Mouse (Mus musculus) liver, embryonic 11.5 days (tissue): ENCODE measurements around the gene Sox5. TPM values are rescaled to one million over a fixed set of nuclear protein-coding genes. Genes with fewer than 3 reads are reported as not detected.

Experiments used
- ATAC-seq: fragments of 200-750 bp; cut with Nextera tagmentation; replicated peaks from 2 replicates; pipeline ENCODE4 v1.8.0; 2017; ENCODE audit warnings: moderate number of reproducible peaks, mild to moderate bottlenecking, moderate TSS enrichment, moderate library complexity; ENCODE audit not compliant: low FRiP score
- DNase-seq: peaks from one replicate; pipeline ENCODE4 v3.0.0-alpha.2; 2017; ENCODE audit warnings: low spot score
- H3K27ac ChIP-seq: fragments of 300-500 bp; sonication (generic); 2 replicates; pipeline ENCODE4 v1.5.1; 2014; ENCODE audit warnings: mild to moderate bottlenecking, low read depth, low read length, control low read depth
- H3K27me3 ChIP-seq: fragments of 300-500 bp; sonication (generic); replicated peaks from 2 replicates; pipeline ENCODE4 v1.6.1; 2014; ENCODE audit warnings: low read length, mixed read lengths; ENCODE audit not compliant: control insufficient read depth, insufficient read depth
- H3K36me3 ChIP-seq: fragments of 300-500 bp; sonication (generic); 2 replicates; pipeline ENCODE4 v1.6.1; 2014; ENCODE audit warnings: mild to moderate bottlenecking, low read length, moderate library complexity, mixed read lengths; ENCODE audit not compliant: control insufficient read depth, insufficient read depth
- H3K4me1 ChIP-seq: fragments of 300-500 bp; sonication (generic); replicated peaks from 2 replicates; pipeline ENCODE4 v1.6.1; 2014; ENCODE audit warnings: low read length, mixed read lengths; ENCODE audit not compliant: control insufficient read depth, insufficient read depth
- H3K4me2 ChIP-seq: fragments of 300-500 bp; sonication (generic); 2 replicates; pipeline ENCODE4 v1.6.1; 2014; ENCODE audit warnings: mild to moderate bottlenecking, control low read depth, moderate library complexity
- H3K4me3 ChIP-seq: fragments of 300-500 bp; sonication (generic); 2 replicates; pipeline ENCODE4 v1.5.1; 2014; ENCODE audit warnings: low read depth, low read length, control low read depth
- H3K9ac ChIP-seq: fragments of 300-500 bp; sonication (generic); 2 replicates; pipeline ENCODE4 v1.6.1; 2014; ENCODE audit warnings: low read depth, low read length, control low read depth
- H3K9me3 ChIP-seq: fragments of 300-500 bp; sonication (generic); 2 replicates; pipeline ENCODE4 v1.6.1; 2016; ENCODE audit warnings: low read length, inconsistent platforms, mixed read lengths; ENCODE audit not compliant: control insufficient read depth
- WGBS: fragments of 180-500 bp; shearing (Covaris S2); extraction: QIAGEN DNeasy Blood & Tissue Kit; methylation state at CpG from one replicate; pipeline ENCODE4 v1.1.7; 2014; 5-methylcytosine and 5-hydroxymethylcytosine counted together
- polyA plus RNA-seq: library from polyadenylated mRNA; unstranded; fragments of >200 nt; fragmentation: Nextera tagmentation; extraction: Ambion mirVana; gene quantifications from 2 replicates; pipeline ENCODE4 v1.2.1, GENCODE M21; 2014

The Sox5 gene
- polyA plus RNA-seq, 1 experiment from 2014 or later, result 10.6 TPM

DNA sequence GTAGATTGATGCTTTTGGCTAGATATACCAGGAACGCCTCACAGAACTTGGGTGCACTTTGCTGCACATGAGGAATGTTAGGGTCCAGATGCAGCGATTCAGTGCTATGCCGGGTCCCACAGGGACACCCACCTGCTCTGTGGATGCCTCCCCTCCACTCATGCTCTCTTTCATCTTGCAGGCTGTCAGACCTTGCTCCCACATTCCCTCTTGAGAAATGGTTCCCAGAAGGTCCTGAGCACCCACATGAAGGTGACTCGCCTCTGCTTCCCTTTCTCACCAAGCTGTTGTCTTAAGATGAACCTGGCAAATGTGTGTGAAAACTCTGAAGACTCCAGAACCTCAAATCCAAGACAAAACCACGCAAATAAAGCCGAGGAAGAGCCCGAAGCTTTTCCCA, 704.0 kb downstream of the Sox5 start:
- no peaks in the 10 kb centered on the region for H3K36me3 ChIP-seq
- H3K4me1 ChIP-seq, result no peaks in the 10 kb centered on the region
- 83% methylated on average over 7 of the region's 7 CpGs for WGBS
- no peak overlapping the region for H3K27ac ChIP-seq
- H3K4me2 ChIP-seq, result no peak overlapping the region
- H3K4me3 ChIP-seq, result no peak overlapping the region
- ATAC-seq, result no peak
- DNase-seq, result no peak
- no peak overlapping the region for H3K9ac ChIP-seq
- no peaks in the 10 kb centered on the region for H3K9me3 ChIP-seq
- no peaks in the 10 kb centered on the region for H3K27me3 ChIP-seq

GRCm38 (mm10) chr6:144076376-144076775, 705.4 kb downstream of the Sox5 start:
- 91% methylated on average over 4 of the region's 4 CpGs for WGBS
- ATAC-seq, result no peak
- no peak overlapping the region for H3K4me3 ChIP-seq

DNA sequence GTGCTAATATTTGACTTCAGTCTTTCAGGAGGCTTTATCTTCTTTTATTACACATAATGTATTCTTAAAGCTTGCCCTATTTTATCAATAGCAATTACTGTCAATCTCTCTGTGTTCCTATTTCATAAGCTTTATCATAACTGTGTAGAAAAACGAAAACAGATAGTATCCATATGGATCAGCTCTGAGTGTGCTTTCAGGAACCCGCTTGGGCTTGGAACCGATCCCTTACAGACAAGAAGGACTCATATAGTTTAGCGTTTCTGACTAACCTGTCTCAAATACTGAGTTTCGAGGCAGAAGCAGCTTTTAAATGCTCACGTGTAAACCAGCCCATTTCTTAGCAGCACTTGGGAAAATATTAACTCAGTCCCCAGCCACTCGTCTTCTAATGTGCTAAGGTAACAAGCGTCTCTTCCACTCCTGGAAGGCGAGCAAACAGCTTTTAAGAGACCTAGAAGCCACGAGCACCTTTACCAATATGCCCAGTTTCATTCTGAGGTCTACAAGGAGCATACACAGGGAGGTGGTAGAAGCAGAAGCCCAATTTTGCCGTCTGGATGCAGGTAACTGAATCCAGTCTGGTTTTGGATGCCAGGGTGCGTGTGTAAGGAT, 706.3 kb downstream of the Sox5 start:
- no peak for DNase-seq
- no peak overlapping the region for H3K4me3 ChIP-seq
- no peaks in the 10 kb centered on the region for H3K27me3 ChIP-seq
- no peaks in the 10 kb centered on the region for H3K36me3 ChIP-seq
- no peak overlapping the region for H3K9ac ChIP-seq
- H3K27ac ChIP-seq, result no peak overlapping the region
- 80% methylated on average over 12 of the region's 12 CpGs for WGBS
- H3K4me1 ChIP-seq, result no peaks in the 10 kb centered on the region
- ATAC-seq, result no peak
- H3K9me3 ChIP-seq, result no peaks in the 10 kb centered on the region
- H3K4me2 ChIP-seq, result no peak overlapping the region

More at GRCm38 (mm10) chr6:144076376-144076775, 705.4 kb downstream of the Sox5 start:
- Histone ChIP-seq H3K27me3 (no peaks in the 10 kb centered on the region), H3K9ac (no peak overlapping the region), H3K36me3 (no peaks in the 10 kb centered on the region), H3K27ac (no peak overlapping the region), H3K4me2 (no peak overlapping the region), H3K9me3 (no peaks in the 10 kb centered on the region), H3K4me1 (no peaks in the 10 kb centered on the region)
- DNase-seq, result no peak

GRCm38 (mm10) chr6:144074826-144075225, 707.0 kb downstream of the Sox5 start:
- DNase-seq, result no peak
- Histone ChIP-seq H3K9ac (no peak overlapping the region), H3K27ac (no peak overlapping the region), H3K27me3 (no peaks in the 10 kb centered on the region), H3K4me3 (no peak overlapping the region), H3K36me3 (no peaks in the 10 kb centered on the region), H3K4me1 (no peaks in the 10 kb centered on the region), H3K4me2 (no peak overlapping the region), H3K9me3 (no peaks in the 10 kb centered on the region)
- WGBS, result 65% methylated on average over 9 of the region's 9 CpGs
- ATAC-seq, result no peak

GRCm38 (mm10) chr6:144070461-144070860, 711.3 kb downstream of the Sox5 start:
- DNase-seq (no peak), ATAC-seq (no peak)
- H3K9me3 ChIP-seq, result no peaks in the 10 kb centered on the region
- no peaks in the 10 kb centered on the region for H3K4me1 ChIP-seq
- 73% methylated on average over 5 of the region's 5 CpGs for WGBS
- no peak overlapping the region for H3K4me2 ChIP-seq
- H3K9ac ChIP-seq, result no peak overlapping the region
- no peak overlapping the region for H3K27ac ChIP-seq
- no peak overlapping the region for H3K4me3 ChIP-seq
- H3K27me3 ChIP-seq, result no peaks in the 10 kb centered on the region
- no peaks in the 10 kb centered on the region for H3K36me3 ChIP-seq

- no peak overlapping the region for H3K9ac ChIP-seq
- WGBS, result 77% methylated on average over 7 of the region's 7 CpGs
- H3K4me1 ChIP-seq, result no peaks in the 10 kb centered on the region
- no peak overlapping the region for H3K27ac ChIP-seq
- H3K4me3 ChIP-seq, result no peak overlapping the region
- ATAC-seq (no peak), DNase-seq (no peak)
- no peak overlapping the region for H3K4me2 ChIP-seq
- H3K36me3 ChIP-seq, result no peaks in the 10 kb centered on the region
- no peaks in the 10 kb centered on the region for H3K27me3 ChIP-seq
- no peaks in the 10 kb centered on the region for H3K9me3 ChIP-seq
Observed at GRCm38 (mm10) chr6:144067491-144067890, 714.3 kb downstream of the Sox5 start.

- Histone ChIP-seq H3K9ac (no peak overlapping the region), H3K9me3 (no peaks in the 10 kb centered on the region), H3K4me2 (no peak overlapping the region), H3K4me1 (no peaks in the 10 kb centered on the region), H3K36me3 (no peaks in the 10 kb centered on the region), H3K27ac (no peak overlapping the region), H3K27me3 (no peaks in the 10 kb centered on the region), H3K4me3 (no peak overlapping the region)
- 84% methylated on average over 8 of the region's 8 CpGs for WGBS
- no peak for DNase-seq
- no peak for ATAC-seq
Observed at GRCm38 (mm10) chr6:144062428-144062827, 719.3 kb downstream of the Sox5 start.

DNA sequence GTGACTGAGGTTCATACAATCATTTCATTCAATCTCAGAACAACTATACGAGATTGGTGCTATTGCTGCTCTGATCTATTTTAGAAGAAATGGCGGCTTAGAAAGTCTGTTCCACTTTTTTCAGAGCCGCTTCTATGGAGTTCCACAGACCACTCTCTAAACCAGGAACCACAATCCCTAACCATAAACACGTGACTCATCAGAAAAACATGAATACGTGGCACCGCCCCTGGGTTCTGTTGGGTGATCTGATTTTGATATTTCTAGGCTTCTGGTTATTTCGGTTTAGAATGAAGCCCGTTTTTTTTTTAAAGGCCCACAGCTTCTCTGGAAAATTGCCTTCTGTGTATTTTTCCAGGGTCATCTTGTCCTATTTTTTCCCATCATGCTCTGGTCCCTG, 720.0 kb downstream of the Sox5 start:
- Histone ChIP-seq H3K4me2 (no peak overlapping the region), H3K36me3 (no peaks in the 10 kb centered on the region), H3K9ac (no peak overlapping the region), H3K27me3 (no peaks in the 10 kb centered on the region), H3K4me1 (no peaks in the 10 kb centered on the region), H3K4me3 (no peak overlapping the region), H3K9me3 (no peaks in the 10 kb centered on the region), H3K27ac (no peak overlapping the region)
- ATAC-seq (no peak), DNase-seq (no peak)
- WGBS, result 82% methylated on average over 8 of the region's 8 CpGs

DNA sequence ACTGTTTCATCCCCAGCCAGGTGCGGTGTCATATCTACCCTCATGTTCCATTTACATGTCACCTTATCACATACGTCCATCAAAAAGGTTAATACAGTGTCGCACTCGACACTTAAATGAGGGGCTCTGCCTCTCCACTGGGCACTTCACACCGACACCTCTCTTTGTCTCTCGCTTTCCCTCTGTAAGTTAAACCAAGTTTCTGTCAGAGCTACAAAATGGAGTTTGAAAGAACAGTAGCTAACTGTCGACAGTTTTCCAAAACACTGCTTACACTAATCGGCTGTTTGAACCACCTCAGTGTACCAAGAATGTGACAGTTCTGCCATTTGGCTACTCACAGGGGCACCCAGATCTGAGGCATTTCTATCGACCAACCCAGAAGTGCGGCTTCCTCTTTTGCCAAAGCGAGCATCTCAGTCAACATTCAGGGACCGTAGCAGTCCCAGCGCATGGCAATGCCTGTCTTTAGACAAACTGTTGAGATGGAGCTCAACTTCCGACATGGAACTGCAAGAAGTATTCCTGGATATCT, 724.6 kb downstream of the Sox5 start:
- Histone ChIP-seq H3K9ac (no peak overlapping the region), H3K36me3 (no peaks in the 10 kb centered on the region), H3K4me3 (no peak overlapping the region), H3K27ac (no peak overlapping the region), H3K4me1 (no peaks in the 10 kb centered on the region), H3K4me2 (no peak overlapping the region), H3K27me3 (no peaks in the 10 kb centered on the region), H3K9me3 (no peaks in the 10 kb centered on the region)
- ATAC-seq (no peak), DNase-seq (no peak)
- 78% methylated on average over 14 of the region's 14 CpGs for WGBS
